Mouse (Mus musculus): Measurements from ENCODE around the gene Arhgap15. TPM values are rescaled to one million over a fixed set of nuclear protein-coding genes. Genes with fewer than 3 reads are reported as not detected.

Arhgap15 gene
- total and polyA plus RNA-seq, 3 experiments: 16.6 to 40.3 (median 19.8) TPM

GRCm38 (mm10) chr2:44160358-44160757, 411.7 kb downstream of the Arhgap15 start:
- no peaks in the 10 kb centered on the region for H3K27me3 ChIP-seq (replicated peaks)
- H3K79me2 ChIP-seq (replicated peaks; ENCODE audit: control insufficient read depth, extremely low read depth, insufficient read depth, poor library complexity, severe bottlenecking): no peaks in the 10 kb centered on the region
- H3K9me3 ChIP-seq (replicated peaks; ENCODE audit: low read length): no peaks in the 10 kb centered on the region
- dilution Hi-C loops (cut with MboI; ENCODE audit: extremely low pct_ligation_motif_present, extremely low pct_unique_long_range_greater_than_20kb, low sequenced_read_pairs) (no loop called here), in situ Hi-C loops (cut with MboI; ENCODE audit: low pct_ligation_motif_present, low pct_unique_long_range_greater_than_20kb, low sequenced_read_pairs) (no loop called here)
- no peak for DNase-seq (ENCODE audit: extremely low read depth)
- no peak overlapping the region for H3K9ac ChIP-seq (ENCODE audit: insufficient read depth, low read depth)
- H3K4me2 ChIP-seq (ENCODE audit: insufficient read depth, low read depth, poor library complexity, severe bottlenecking): no peak overlapping the region
- no peak overlapping the region for H3K27ac ChIP-seq (ENCODE audit: insufficient read depth, low read depth)
- H3K4me3 ChIP-seq (replicated peaks in 1 of 3; ENCODE audit: low read depth in 2 of 3, low read length in 2 of 3, poor library complexity in 1 of 3): no peak overlapping the region
- H3K36me3 ChIP-seq (replicated peaks in 1 of 2; ENCODE audit: control insufficient read depth in 1 of 2, insufficient read depth in 1 of 2, low read length in 1 of 2): no peaks in the 10 kb centered on the region
- no peak for TF ChIP-seq ZMIZ1 (IDR thresholded peaks at IDR 0.05; ENCODE audit: low read depth, low read length)
- no peak for TF ChIP-seq MAZ (IDR thresholded peaks at IDR 0.05; ENCODE audit: low read depth, low read length)
- TF ChIP-seq ZNF384 (IDR thresholded peaks at IDR 0.05; ENCODE audit: low read depth, low read length): no peak
- no peak for TF ChIP-seq SMC3 (IDR thresholded peaks at IDR 0.05; ENCODE audit: low read depth, low read length)
- TF ChIP-seq BHLHE40 (IDR thresholded peaks at IDR 0.05; ENCODE audit: low read depth, low read length): no peak
- no peak for TF ChIP-seq NRF1 (IDR thresholded peaks at IDR 0.05; ENCODE audit: low read depth, low read length)
- H3K4me1 ChIP-seq (ENCODE audit: control insufficient read depth in 1 of 2, insufficient read depth in 2 of 2): no peaks in the 10 kb centered on the region

- no peaks in the 10 kb centered on the region for H3K79me2 ChIP-seq (replicated peaks; ENCODE audit: control insufficient read depth, extremely low read depth, insufficient read depth, poor library complexity, severe bottlenecking)
- H3K27me3 ChIP-seq (replicated peaks): no peaks in the 10 kb centered on the region
- no peak overlapping the region for H3K27ac ChIP-seq (ENCODE audit: insufficient read depth, low read depth)
- H3K9ac ChIP-seq (ENCODE audit: insufficient read depth, low read depth): no peak overlapping the region
- dilution Hi-C loops (cut with MboI; ENCODE audit: extremely low pct_ligation_motif_present, extremely low pct_unique_long_range_greater_than_20kb, low sequenced_read_pairs): no loop called here
- no peak overlapping the region for H3K4me3 ChIP-seq (replicated peaks in 1 of 3; ENCODE audit: low read depth in 2 of 3, low read length in 2 of 3, poor library complexity in 1 of 3)
- in situ Hi-C loops (cut with MboI; ENCODE audit: low pct_ligation_motif_present, low pct_unique_long_range_greater_than_20kb, low sequenced_read_pairs): no loop called here
- DNase-seq (ENCODE audit: extremely low read depth): no peak
- no peaks in the 10 kb centered on the region for H3K36me3 ChIP-seq (replicated peaks in 1 of 2; ENCODE audit: control insufficient read depth in 1 of 2, insufficient read depth in 1 of 2, low read length in 1 of 2)
- TF ChIP-seq MYC (IDR thresholded peaks at IDR 0.05; ENCODE audit: low read depth, low read length): no peak
- no peak for TF ChIP-seq BHLHE40 (IDR thresholded peaks at IDR 0.05; ENCODE audit: low read depth, low read length)
- TF ChIP-seq USF1 (IDR thresholded peaks at IDR 0.05; ENCODE audit: low read depth, low read length): no peak
- no peak for TF ChIP-seq USF2 (conservative IDR thresholded peaks at IDR 0.05; ENCODE audit: low read depth, low read length)
- no peak for TF ChIP-seq CHD1 (IDR thresholded peaks at IDR 0.05; ENCODE audit: low read depth, low read length)
- TF ChIP-seq RCOR1 (conservative IDR thresholded peaks at IDR 0.05; ENCODE audit: low read depth, low read length): no peak
- TF ChIP-seq MEF2A (IDR thresholded peaks at IDR 0.05; ENCODE audit: borderline replicate concordance, low read depth, low read length): no peak
- TF ChIP-seq JUN (IDR thresholded peaks at IDR 0.05; ENCODE audit: insufficient read depth, low read depth, low read length): no peak
- no peak for TF ChIP-seq EP300 (IDR thresholded peaks at IDR 0.05; ENCODE audit: low read length)
- TF ChIP-seq E2F4 (IDR thresholded peaks at IDR 0.05; ENCODE audit: insufficient replicate concordance, low read depth, low read length): no peak
- no peak for TF ChIP-seq ZMIZ1 (IDR thresholded peaks at IDR 0.05; ENCODE audit: low read depth, low read length)
- TF ChIP-seq CTCF (conservative IDR thresholded peaks at IDR 0.05 in 1 of 2, IDR thresholded peaks at IDR 0.05 in 1 of 2; ENCODE audit: low read depth in 2 of 2, low read length in 2 of 2): no peak
- TF ChIP-seq MAZ (IDR thresholded peaks at IDR 0.05; ENCODE audit: low read depth, low read length): no peak
- TF ChIP-seq ELF1 (IDR thresholded peaks at IDR 0.05; ENCODE audit: low read depth, low read length): no peak
- TF ChIP-seq UBTF (IDR thresholded peaks at IDR 0.05; ENCODE audit: low read depth, low read length): no peak
- no peak for TF ChIP-seq POLR2AphosphoS2 (IDR thresholded peaks at IDR 0.05; ENCODE audit: low read depth, low read length)
- no peak for TF ChIP-seq NRF1 (IDR thresholded peaks at IDR 0.05; ENCODE audit: low read depth, low read length)
- H3K4me2 ChIP-seq (ENCODE audit: insufficient read depth, low read depth, poor library complexity, severe bottlenecking): no peak overlapping the region
- no peaks in the 10 kb centered on the region for H3K4me1 ChIP-seq (ENCODE audit: control insufficient read depth in 1 of 2, insufficient read depth in 2 of 2)
- no peaks in the 10 kb centered on the region for H3K9me3 ChIP-seq (replicated peaks; ENCODE audit: low read length)
Measured at GRCm38 (mm10) chr2:44165789-44166188, 417.2 kb downstream of the Arhgap15 start.

All from CH12.LX (cell line).